Mouse (Mus musculus) CH12.LX (cell line): ENCODE results near the gene Samd11.

Experiments
- BHLHE40 ChIP-seq: IDR thresholded peaks from 2 replicates; pipeline ENCODE4 v1.6.1; 2011; ENCODE audit warnings: mild to moderate bottlenecking, low read depth, low read length, improper control_type of control experiment
- CTCF ChIP-seq, 2 experiments: IDR thresholded peaks in 1 of 2; conservative IDR thresholded peaks in 1 of 2; 2 replicates each; pipeline ENCODE4 v1.5.1; 2011 to 2012; ENCODE audit warnings: low read depth in 2 of 2, low read length in 2 of 2, improper control_type of control experiment in 1 of 2, inconsistent platforms in 1 of 2, mild to moderate bottlenecking in 1 of 2, moderate library complexity in 1 of 2
- NELFE ChIP-seq: IDR thresholded peaks from 2 replicates; pipeline ENCODE4 v1.6.1; 2011; ENCODE audit warnings: low read depth, low read length, improper control_type of control experiment
- POLR2A ChIP-seq: IDR thresholded peaks from 2 replicates; pipeline ENCODE4 v1.6.1; 2011; ENCODE audit warnings: low read depth, mild to moderate bottlenecking, improper control_type of control experiment, low read length
- POLR2AphosphoS2 ChIP-seq: IDR thresholded peaks from 2 replicates; pipeline ENCODE4 v1.6.1; 2011; ENCODE audit warnings: low read depth, low read length, improper control_type of control experiment
- SIN3A ChIP-seq: IDR thresholded peaks from 2 replicates; pipeline ENCODE4 v1.6.1; 2012; ENCODE audit warnings: low read length, improper control_type of control experiment, inconsistent platforms

DNA sequence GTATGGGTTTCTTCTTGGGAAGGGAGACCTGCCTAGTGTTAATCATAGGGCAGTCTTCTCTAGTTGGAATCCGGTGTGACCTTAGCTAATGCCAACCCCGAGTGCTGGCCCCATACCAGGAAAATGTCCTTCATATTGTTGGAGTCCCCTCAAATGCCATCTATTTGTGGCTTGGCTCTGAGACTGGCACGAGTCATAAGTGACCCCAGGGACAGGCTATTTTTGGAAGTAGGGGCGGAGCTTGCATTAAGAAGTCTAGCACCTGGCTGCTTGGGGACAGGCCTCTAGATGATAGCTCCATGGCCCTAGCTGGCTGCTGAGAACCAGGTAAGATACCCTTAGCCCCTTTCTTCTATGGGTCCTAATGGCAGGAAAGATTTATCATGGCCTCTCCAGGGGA is 39.8 kb downstream of the Samd11 start, which contains the start of gene Perm1:
- no peak for TF ChIP-seq CTCF (conservative IDR thresholded peaks at IDR 0.05 in 1 of 2, IDR thresholded peaks at IDR 0.05 in 1 of 2; ENCODE audit: low read depth in 2 of 2, low read length in 2 of 2)
- no peak for TF ChIP-seq NELFE
- TF ChIP-seq POLR2A, result no peak
- no peak for TF ChIP-seq POLR2AphosphoS2
- TF ChIP-seq BHLHE40, result peak; percentile 77
- TF ChIP-seq SIN3A, result no peak
